Mouse (Mus musculus) brown adipose tissue, adult 24 weeks (tissue): ENCODE measurements around the gene Mmachc. TPM values are rescaled to one million over a fixed set of nuclear protein-coding genes. Genes with fewer than 3 reads are reported as not detected.
"Not testable (repeated sequence)": the region's sequence is repeated elsewhere in the genome, so short reads cannot be mapped to it uniquely, and the experiment has no call there.

Experiments used
- H3K27ac ChIP-seq: fragments of 200-500 bp; replicated peaks from 2 replicates; pipeline ENCODE4 v1.5.1; 2012; ENCODE audit warnings: low read depth, mild to moderate bottlenecking, low read length
- H3K4me1 ChIP-seq: fragments of 200-500 bp; 2 replicates; pipeline ENCODE4 v1.6.1; 2012; ENCODE audit warnings: low read length, mixed read lengths; ENCODE audit not compliant: control insufficient read depth, insufficient read depth, insufficient read length
- H3K4me3 ChIP-seq: fragments of 200-500 bp; 2 replicates; pipeline ENCODE4 v1.5.1; 2012; ENCODE audit warnings: low read depth, mild to moderate bottlenecking, low read length, moderate library complexity; ENCODE audit not compliant: insufficient read depth
- polyA plus RNA-seq: library from polyadenylated mRNA; stranded (reverse); fragments of >200 nt; gene quantifications from 2 replicates; pipeline ENCODE4 v1.2.4, GENCODE M21; 2012; ENCODE audit not compliant: missing spikeins, insufficient read depth, insufficient read length

Mmachc gene
- polyA plus RNA-seq, 1 experiment = 64.1 TPM

- H3K27ac ChIP-seq = no peak overlapping the region
- H3K4me1 ChIP-seq = no peaks in the 10 kb centered on the region
- peak overlapping the region; percentile 66 for H3K4me3 ChIP-seq
Observed at GRCm38 (mm10) chr4:116708791-116709390, 685 bp upstream of the Mmachc start.

GRCm38 (mm10) chr4:116707666-116708065, 540 bp downstream of the Mmachc start:
- H3K27ac ChIP-seq = peak overlapping the region; percentile 77; the same call in 1 of the 2 replicates
- H3K4me1 ChIP-seq = no peaks in the 10 kb centered on the region
- H3K4me3 ChIP-seq = peak overlapping the region; percentile 73

GRCm38 (mm10) chr4:116703804-116704203, 4.4 kb downstream of the Mmachc start:
- H3K4me1 ChIP-seq = no peaks in the 10 kb centered on the region
- no peak overlapping the region for H3K27ac ChIP-seq

GRCm38 (mm10) chr4:116700964-116701363, 7.2 kb downstream of the Mmachc start:
- no peak overlapping the region for H3K27ac ChIP-seq
- H3K4me1 ChIP-seq = no peaks in the 10 kb centered on the region
- H3K4me3 ChIP-seq = no peak overlapping the region

More at GRCm38 (mm10) chr4:116703804-116704203, 4.4 kb downstream of the Mmachc start:
- no peak overlapping the region for H3K4me3 ChIP-seq

- Histone ChIP-seq H3K4me1 (no peaks in the 10 kb centered on the region), H3K4me3 (no peak overlapping the region), H3K27ac (no peak overlapping the region)
Observed at GRCm38 (mm10) chr4:116698693-116699342, 9.4 kb downstream of the Mmachc start.

- Histone ChIP-seq H3K4me1 (no peaks in the 10 kb centered on the region), H3K27ac (no peak overlapping the region), H3K4me3 (no peak overlapping the region)
Observed at GRCm38 (mm10) chr4:116693785-116694184, 14.4 kb downstream of the Mmachc start.

- no peak overlapping the region for H3K4me3 ChIP-seq
- H3K4me1 ChIP-seq = no peaks in the 10 kb centered on the region
- H3K27ac ChIP-seq = no peak overlapping the region
Observed at GRCm38 (mm10) chr4:116692146-116692545, 16.1 kb downstream of the Mmachc start.

GRCm38 (mm10) chr4:116689309-116689876, 18.8 kb downstream of the Mmachc start:
- Histone ChIP-seq H3K27ac (no peak overlapping the region), H3K4me3 (no peak overlapping the region)

GRCm38 (mm10) chr4:116687041-116687440, 21.2 kb downstream of the Mmachc start:
- peaks cover 5% of the 10 kb centered on the region for H3K4me1 ChIP-seq
- H3K27ac ChIP-seq = 0 out of 2 replicates have a peak overlapping the region, but pooled peaks have one; percentile 5
- H3K4me3 ChIP-seq = peak overlapping the region; percentile 93

More at GRCm38 (mm10) chr4:116689309-116689876, 18.8 kb downstream of the Mmachc start:
- peaks cover 5% of the 10 kb centered on the region for H3K4me1 ChIP-seq

GRCm38 (mm10) chr4:116685402-116686061, 22.7 kb downstream of the Mmachc start, which contains the start of gene Prdx1:
Gene Prdx1, plus strand, starts transcription at chr4:116685544.
- H3K4me1 ChIP-seq = peaks cover 5% of the 10 kb centered on the region
- H3K27ac ChIP-seq = peak within 1 kb of the TSS; percentile 90
- peak within 1 kb of the TSS; percentile 93 for H3K4me3 ChIP-seq

GRCm38 (mm10) chr4:116684665-116685064, 23.5 kb downstream of the Mmachc start:
- Histone ChIP-seq H3K4me1 (peaks cover 5% of the 10 kb centered on the region), H3K27ac (peak overlapping the region; percentile 90), H3K4me3 (peak overlapping the region; percentile 93; the same call in 1 of the 2 replicates)

- peaks cover 5% of the 10 kb centered on the region for H3K4me1 ChIP-seq
- no peak overlapping the region for H3K27ac ChIP-seq
- no peak overlapping the region for H3K4me3 ChIP-seq
Observed at GRCm38 (mm10) chr4:116683957-116684356, 24.2 kb downstream of the Mmachc start.

- H3K4me3 ChIP-seq, H3K27ac ChIP-seq, H3K4me1 ChIP-seq: not testable (repeated sequence)
Observed at GRCm38 (mm10) chr4:116680521-116680920, 27.7 kb downstream of the Mmachc start.

GRCm38 (mm10) chr4:116679141-116679540, 29.1 kb downstream of the Mmachc start:
- no peak overlapping the region for H3K27ac ChIP-seq
- H3K4me3 ChIP-seq = no peak overlapping the region
- H3K4me1 ChIP-seq = no peaks in the 10 kb centered on the region

- Histone ChIP-seq H3K4me3 (no peak overlapping the region), H3K4me1 (no peaks in the 10 kb centered on the region), H3K27ac (no peak overlapping the region)
Observed at GRCm38 (mm10) chr4:116677808-116678207, 30.4 kb downstream of the Mmachc start.
